Mouse (Mus musculus) neural tube, embryonic 13.5 days (tissue): ENCODE results near the gene Fgf18. TPM values are rescaled to one million over a fixed set of nuclear protein-coding genes. Genes with fewer than 3 reads are reported as not detected.

Experiments
- ATAC-seq: fragments of 200-750 bp; cut with Nextera tagmentation; 2 replicates; pipeline ENCODE4 v1.8.0; 2017; ENCODE audit warnings: low read depth, mild to moderate bottlenecking, moderate TSS enrichment, moderate library complexity
- H3K27ac ChIP-seq: fragments of 300-500 bp; sonication (generic); replicated peaks from 2 replicates; pipeline ENCODE4 v1.5.1; 2015; ENCODE audit warnings: moderate library complexity, mild to moderate bottlenecking, inconsistent platforms
- H3K27me3 ChIP-seq: fragments of 300-500 bp; sonication (generic); 2 replicates; pipeline ENCODE4 v1.6.1; 2015; ENCODE audit warnings: mild to moderate bottlenecking, inconsistent platforms
- H3K36me3 ChIP-seq: fragments of 300-500 bp; sonication (generic); 2 replicates; pipeline ENCODE4 v1.6.1; 2015; ENCODE audit warnings: mild to moderate bottlenecking, inconsistent platforms
- H3K4me1 ChIP-seq: fragments of 300-500 bp; sonication (generic); replicated peaks from 2 replicates; pipeline ENCODE4 v1.6.1; 2015; ENCODE audit warnings: inconsistent platforms
- H3K4me2 ChIP-seq: fragments of 300-500 bp; sonication (generic); 2 replicates; pipeline ENCODE4 v1.6.1; 2015; ENCODE audit warnings: inconsistent platforms, mild to moderate bottlenecking, moderate library complexity
- H3K4me3 ChIP-seq: fragments of 300-500 bp; sonication (generic); 2 replicates; pipeline ENCODE4 v1.5.1; 2015; ENCODE audit warnings: mild to moderate bottlenecking, inconsistent platforms
- H3K9ac ChIP-seq: fragments of 300-500 bp; sonication (generic); 2 replicates; pipeline ENCODE4 v1.6.1; 2015; ENCODE audit warnings: moderate library complexity, mild to moderate bottlenecking, inconsistent platforms
- H3K9me3 ChIP-seq: fragments of 300-500 bp; sonication (generic); 2 replicates; pipeline ENCODE4 v1.6.1; 2016; ENCODE audit warnings: inconsistent platforms
- WGBS: fragments of 180-500 bp; shearing (Covaris S2); methylation state at CpG from one replicate; pipeline ENCODE4 v1.1.7; 2015; 5-methylcytosine and 5-hydroxymethylcytosine counted together
- polyA plus RNA-seq: library from polyadenylated mRNA; unstranded; fragments of >200 nt; fragmentation: Nextera tagmentation; extraction: Ambion mirVana; gene quantifications from 2 replicates; pipeline ENCODE4 v1.2.1, GENCODE M21; 2015

Fgf18 gene
- polyA plus RNA-seq, 1 experiment from 2014 or later = 10.8 TPM

DNA sequence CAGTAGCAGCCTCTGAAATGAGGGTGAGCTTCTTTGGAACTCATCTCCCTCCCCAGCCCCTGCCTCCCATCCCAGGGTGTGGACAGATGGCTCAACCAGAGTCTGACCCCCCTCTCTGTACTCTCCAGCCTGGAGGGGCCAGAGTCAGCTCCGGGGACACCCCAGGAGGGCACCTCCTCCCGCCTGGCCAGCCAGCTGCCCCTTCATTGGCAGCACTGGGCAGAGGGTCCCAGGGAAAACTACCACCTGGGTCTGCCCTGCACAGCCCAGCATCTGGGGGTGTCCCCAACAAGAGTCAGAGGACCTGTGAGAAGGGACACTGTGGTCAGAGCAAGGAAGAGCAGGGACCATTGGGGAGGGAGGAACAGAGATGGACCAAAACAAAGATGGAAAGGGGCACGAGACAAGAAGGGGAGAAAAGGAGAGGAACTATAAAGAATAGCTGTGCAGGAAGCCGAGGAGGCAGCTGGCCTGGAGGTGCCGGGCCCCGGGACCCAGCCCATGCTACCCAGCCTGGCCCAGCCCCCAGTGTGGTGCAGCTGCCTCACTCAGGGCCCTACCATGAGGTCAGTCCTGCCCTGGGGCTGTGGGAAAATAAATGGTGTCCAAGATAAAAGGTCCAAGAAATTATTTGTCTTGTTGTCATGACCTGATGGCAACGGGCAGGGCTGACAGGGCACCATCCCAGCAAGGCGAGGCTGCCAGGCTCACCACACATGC, 14.4 kb downstream of the Fgf18 start:
- Histone ChIP-seq H3K27ac (no peak overlapping the region), H3K9ac (no peak overlapping the region), H3K4me2 (no peak overlapping the region), H3K4me3 (no peak overlapping the region), H3K9me3 (no peaks in the 10 kb centered on the region), H3K4me1 (peaks cover 24% of the 10 kb centered on the region), H3K27me3 (no peaks in the 10 kb centered on the region), H3K36me3 (0 out of 2 replicates have a peak, but pooled peaks cover 3% of the 10 kb centered on the region)
- WGBS = 26% methylated on average over 8 of the region's 8 CpGs
- ATAC-seq = no peak

DNA sequence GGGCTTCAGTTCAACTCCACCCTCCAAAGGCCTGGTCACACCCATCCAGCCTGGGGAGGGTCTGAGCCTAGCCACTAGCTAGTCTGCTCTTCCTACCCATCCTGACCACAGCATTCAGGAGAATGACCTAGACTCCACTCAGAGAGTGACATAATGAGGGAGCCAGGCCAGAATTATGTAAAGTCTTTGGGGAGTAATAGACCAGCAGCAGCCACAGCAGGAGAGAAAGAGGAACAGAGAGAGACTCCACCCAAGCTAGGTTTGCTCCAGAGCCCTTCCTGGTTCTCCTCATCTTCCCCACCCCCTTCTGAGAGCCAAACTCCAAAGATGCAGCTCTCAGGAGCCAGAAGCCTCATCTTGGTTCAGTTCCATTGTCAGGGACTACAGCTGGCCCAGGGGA, 20.1 kb downstream of the Fgf18 start:
- Histone ChIP-seq H3K27ac (no peak overlapping the region), H3K27me3 (peaks cover 5% of the 10 kb centered on the region), H3K9me3 (no peaks in the 10 kb centered on the region), H3K9ac (no peak overlapping the region), H3K4me1 (peaks cover 19% of the 10 kb centered on the region), H3K4me3 (no peak overlapping the region), H3K4me2 (no peak overlapping the region), H3K36me3 (0 out of 2 replicates have a peak, but pooled peaks cover 3% of the 10 kb centered on the region)
- no peak for ATAC-seq

DNA sequence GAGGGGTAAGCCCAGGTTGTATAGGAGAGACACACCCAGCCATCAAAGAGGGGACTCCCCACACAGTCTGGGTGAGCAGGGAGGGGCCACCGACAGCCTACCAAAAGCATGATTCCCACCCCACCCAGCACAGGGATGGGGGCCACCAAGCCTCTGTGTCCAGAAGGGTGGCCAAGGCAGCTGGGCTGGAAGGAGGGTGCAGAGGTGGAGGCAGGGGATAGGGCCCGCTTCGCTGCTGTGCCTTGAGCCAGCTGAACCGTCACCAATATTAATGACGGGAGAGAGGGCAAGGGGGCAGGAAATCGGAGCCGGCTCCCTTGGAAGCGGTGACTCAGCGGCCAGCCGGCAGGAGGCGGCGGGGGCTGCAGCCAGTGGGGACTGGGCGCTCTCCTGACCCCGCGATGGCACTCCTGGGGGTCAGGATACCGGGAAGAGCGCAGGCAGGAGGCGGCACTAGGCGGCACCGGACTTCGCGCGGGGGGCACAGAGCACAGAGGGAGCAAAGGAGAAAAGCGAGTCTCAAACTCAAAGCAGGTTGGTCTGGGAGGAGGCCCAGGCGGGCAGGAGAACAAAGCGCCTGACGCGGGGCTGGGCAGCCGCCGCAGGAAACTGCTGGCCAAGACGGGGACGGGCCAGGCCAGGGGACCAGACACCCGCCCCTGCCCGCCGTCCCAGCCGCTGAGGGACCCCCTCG, 24.5 kb downstream of the Fgf18 start:
- ATAC-seq = peak; percentile 41; the same call in 1 of the 2 replicates

DNA sequence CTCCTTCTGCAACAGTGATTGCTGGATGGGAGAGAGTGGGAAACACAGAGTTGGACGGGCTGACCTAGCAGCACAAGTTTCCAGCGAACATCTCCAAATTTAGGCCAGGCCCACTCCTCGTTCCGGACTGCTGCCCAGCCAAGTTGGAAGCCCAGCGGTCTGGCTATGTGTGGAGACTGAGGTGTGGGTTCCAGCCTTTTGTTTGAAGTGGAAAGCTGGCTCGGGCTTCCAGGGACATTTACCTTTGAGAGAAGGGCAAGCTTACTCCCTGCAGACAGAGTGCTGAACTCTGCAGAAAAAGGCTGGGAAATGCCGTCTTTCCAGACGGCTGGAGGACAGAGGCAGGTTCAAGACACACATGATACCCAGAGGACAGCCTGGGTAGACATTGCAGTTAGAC, 27.6 kb downstream of the Fgf18 start:
- no peak overlapping the region for H3K4me2 ChIP-seq
- H3K9ac ChIP-seq = no peak overlapping the region
- 77% methylated on average over 8 of the region's 8 CpGs for WGBS
- H3K27ac ChIP-seq = no peak overlapping the region
- no peak for ATAC-seq
- H3K4me3 ChIP-seq = no peak overlapping the region
- H3K36me3 ChIP-seq = peaks cover 10% of the 10 kb centered on the region; the same call in 1 of the 2 replicates
- peaks cover 8% of the 10 kb centered on the region for H3K4me1 ChIP-seq
- no peaks in the 10 kb centered on the region for H3K9me3 ChIP-seq
- H3K27me3 ChIP-seq = peaks cover 5% of the 10 kb centered on the region

More for the DNA sequence above, 24.5 kb downstream of the Fgf18 start:
- peaks cover 5% of the 10 kb centered on the region for H3K27me3 ChIP-seq
- peak overlapping the region; percentile 24 for H3K4me3 ChIP-seq
- no peak overlapping the region for H3K27ac ChIP-seq
- peak overlapping the region; percentile 55 for H3K9ac ChIP-seq
- peaks cover 2% of the 10 kb centered on the region; the same call in 1 of the 2 replicates for H3K36me3 ChIP-seq
- H3K4me1 ChIP-seq = peaks cover 8% of the 10 kb centered on the region
- WGBS = 2% methylated on average over 37 of the region's 37 CpGs
- peak overlapping the region; percentile 54 for H3K4me2 ChIP-seq
- no peaks in the 10 kb centered on the region for H3K9me3 ChIP-seq

DNA sequence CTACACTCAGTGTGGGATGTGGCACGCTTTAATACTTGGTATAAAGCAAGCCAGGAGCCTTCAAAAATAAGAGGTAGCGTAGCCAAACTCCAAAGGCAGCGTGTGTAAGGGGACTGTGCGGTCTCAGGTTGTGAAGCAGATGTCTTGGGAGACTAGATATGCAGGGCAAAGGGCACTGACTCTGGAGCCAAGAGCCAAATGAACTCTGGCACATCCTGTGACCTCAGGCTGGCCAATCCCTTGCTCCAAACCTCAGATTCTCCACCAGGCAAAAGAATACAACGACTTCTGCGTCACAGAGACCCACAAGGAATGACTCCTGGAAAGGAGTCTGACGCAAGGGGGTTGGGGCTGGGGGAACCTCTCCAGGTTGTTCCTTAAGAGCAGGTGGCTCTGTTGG, 28.1 kb downstream of the Fgf18 start:
- WGBS = 84% methylated on average over 7 of the region's 7 CpGs
- Histone ChIP-seq H3K36me3 (peaks cover 10% of the 10 kb centered on the region; the same call in 1 of the 2 replicates), H3K4me2 (no peak overlapping the region), H3K27me3 (peaks cover 5% of the 10 kb centered on the region), H3K27ac (no peak overlapping the region), H3K4me1 (peaks cover 8% of the 10 kb centered on the region), H3K4me3 (no peak overlapping the region), H3K9me3 (no peaks in the 10 kb centered on the region), H3K9ac (no peak overlapping the region)
- ATAC-seq = no peak

- Histone ChIP-seq H3K36me3 (peaks cover 10% of the 10 kb centered on the region; the same call in 1 of the 2 replicates), H3K4me3 (no peak overlapping the region), H3K27me3 (peaks cover 4% of the 10 kb centered on the region), H3K9me3 (no peaks in the 10 kb centered on the region), H3K4me1 (peaks cover 8% of the 10 kb centered on the region), H3K4me2 (no peak overlapping the region), H3K9ac (no peak overlapping the region), H3K27ac (no peak overlapping the region)
- ATAC-seq = no peak
- WGBS = 75% methylated on average over 6 of the region's 6 CpGs
Observed at GRCm38 (mm10) chr11:33118480-33118879, 28.7 kb downstream of the Fgf18 start.

DNA sequence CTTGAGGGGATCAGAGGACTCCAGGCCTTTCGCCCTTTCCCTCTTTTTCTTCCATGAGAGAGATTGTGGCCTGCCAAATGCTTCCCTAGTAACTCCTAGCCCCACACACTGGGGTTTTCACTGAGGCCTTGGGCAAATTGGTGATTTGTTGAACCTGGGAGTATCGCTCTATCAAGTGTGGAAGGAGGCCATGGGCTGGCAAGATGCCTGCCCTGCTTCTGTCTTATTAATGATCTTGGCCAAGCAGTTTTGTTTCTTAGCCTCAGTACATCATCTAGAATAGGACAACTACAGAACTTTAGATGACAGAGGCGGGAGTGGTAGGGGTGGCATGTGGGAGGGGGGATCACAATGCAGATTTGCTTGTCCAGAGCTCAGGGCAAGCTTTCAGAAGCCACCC, 31.4 kb downstream of the Fgf18 start:
- Histone ChIP-seq H3K4me2 (no peak overlapping the region), H3K9ac (no peak overlapping the region), H3K9me3 (no peaks in the 10 kb centered on the region), H3K4me3 (no peak overlapping the region), H3K36me3 (peaks cover 10% of the 10 kb centered on the region; the same call in 1 of the 2 replicates), H3K4me1 (no peaks in the 10 kb centered on the region), H3K27ac (no peak overlapping the region), H3K27me3 (no peaks in the 10 kb centered on the region)
- 79% methylated on average over 3 of the region's 3 CpGs for WGBS
- no peak for ATAC-seq

DNA sequence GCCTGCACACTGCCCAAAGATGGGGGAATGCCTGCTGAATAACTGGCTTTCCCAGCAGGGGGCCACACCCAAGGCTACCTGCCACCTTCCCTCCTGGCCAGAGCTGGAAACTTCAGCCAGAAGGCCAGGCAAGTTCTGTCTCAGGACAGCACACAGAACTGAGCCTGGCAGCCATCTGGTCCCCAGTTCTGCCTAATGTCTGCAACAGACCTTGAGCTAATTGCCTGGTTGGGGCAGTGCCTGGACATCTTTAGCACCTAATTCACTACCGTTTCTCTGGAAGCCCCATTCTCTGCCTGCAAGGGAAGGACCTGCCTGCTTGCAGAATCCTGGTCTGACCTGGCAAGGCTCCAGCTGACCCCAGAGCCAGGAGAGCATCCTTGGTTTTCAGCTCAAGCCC, 34.8 kb downstream of the Fgf18 start:
- Histone ChIP-seq H3K4me3 (no peak overlapping the region), H3K4me2 (no peak overlapping the region), H3K27ac (no peak overlapping the region), H3K9me3 (no peaks in the 10 kb centered on the region), H3K27me3 (no peaks in the 10 kb centered on the region), H3K36me3 (0 out of 2 replicates have a peak, but pooled peaks cover 4% of the 10 kb centered on the region), H3K4me1 (no peaks in the 10 kb centered on the region), H3K9ac (no peak overlapping the region)
- no peak for ATAC-seq
- 20% methylated on average over 1 of the region's 1 CpGs for WGBS

GRCm38 (mm10) chr11:33110111-33110510, 37.1 kb downstream of the Fgf18 start:
- Histone ChIP-seq H3K36me3 (no peaks in the 10 kb centered on the region), H3K4me3 (no peak overlapping the region), H3K4me2 (no peak overlapping the region), H3K9ac (no peak overlapping the region), H3K27me3 (peaks cover 2% of the 10 kb centered on the region; the same call in 1 of the 2 replicates), H3K27ac (no peak overlapping the region), H3K4me1 (no peaks in the 10 kb centered on the region), H3K9me3 (no peaks in the 10 kb centered on the region)
- no peak for ATAC-seq
- 76% methylated on average over 2 of the region's 2 CpGs for WGBS

GRCm38 (mm10) chr11:33107540-33107939, 39.7 kb downstream of the Fgf18 start:
- Histone ChIP-seq H3K4me2 (no peak overlapping the region), H3K27ac (no peak overlapping the region), H3K4me3 (no peak overlapping the region), H3K9ac (no peak overlapping the region), H3K36me3 (no peaks in the 10 kb centered on the region), H3K9me3 (no peaks in the 10 kb centered on the region), H3K27me3 (peaks cover 2% of the 10 kb centered on the region; the same call in 1 of the 2 replicates), H3K4me1 (0 out of 2 replicates have a peak, but pooled peaks cover 3% of the 10 kb centered on the region)
- ATAC-seq = no peak
- WGBS = 20% methylated on average over 3 of the region's 3 CpGs

GRCm38 (mm10) chr11:33104911-33105316, 42.3 kb downstream of the Fgf18 start:
- H3K9me3 ChIP-seq = no peaks in the 10 kb centered on the region
- H3K9ac ChIP-seq = no peak overlapping the region
- no peak overlapping the region for H3K4me3 ChIP-seq
- peaks cover 2% of the 10 kb centered on the region; the same call in 1 of the 2 replicates for H3K27me3 ChIP-seq
- no peak overlapping the region for H3K27ac ChIP-seq
- peaks cover 9% of the 10 kb centered on the region for H3K4me1 ChIP-seq
- ATAC-seq = peak; percentile 73
- WGBS = 50% methylated on average over 8 of the region's 8 CpGs
- no peaks in the 10 kb centered on the region for H3K36me3 ChIP-seq
- no peak overlapping the region for H3K4me2 ChIP-seq

- WGBS = 90% methylated on average over 13 of the region's 13 CpGs
- Histone ChIP-seq H3K4me3 (no peak overlapping the region), H3K4me1 (peaks cover 14% of the 10 kb centered on the region), H3K27me3 (peaks cover 2% of the 10 kb centered on the region; the same call in 1 of the 2 replicates), H3K9me3 (no peaks in the 10 kb centered on the region), H3K36me3 (no peaks in the 10 kb centered on the region), H3K27ac (no peak overlapping the region), H3K9ac (no peak overlapping the region), H3K4me2 (no peak overlapping the region)
- ATAC-seq = no peak
Observed at GRCm38 (mm10) chr11:33103291-33103943, 43.8 kb downstream of the Fgf18 start.
